Mouse (Mus musculus) CD4-positive naive resting alpha-beta T cell, adult 76 days (primary cell): ENCODE data around the gene Uqcc2. TPM values are rescaled to one million over a fixed set of nuclear protein-coding genes. Genes with fewer than 3 reads are reported as not detected.

Experiments
- total RNA-seq: library from RNA; stranded (reverse); gene quantifications from one replicate; pipeline ENCODE4 v1.2.4, GENCODE M21; 2023

The Uqcc2 gene
- 33.8 TPM for total RNA-seq

DNA sequence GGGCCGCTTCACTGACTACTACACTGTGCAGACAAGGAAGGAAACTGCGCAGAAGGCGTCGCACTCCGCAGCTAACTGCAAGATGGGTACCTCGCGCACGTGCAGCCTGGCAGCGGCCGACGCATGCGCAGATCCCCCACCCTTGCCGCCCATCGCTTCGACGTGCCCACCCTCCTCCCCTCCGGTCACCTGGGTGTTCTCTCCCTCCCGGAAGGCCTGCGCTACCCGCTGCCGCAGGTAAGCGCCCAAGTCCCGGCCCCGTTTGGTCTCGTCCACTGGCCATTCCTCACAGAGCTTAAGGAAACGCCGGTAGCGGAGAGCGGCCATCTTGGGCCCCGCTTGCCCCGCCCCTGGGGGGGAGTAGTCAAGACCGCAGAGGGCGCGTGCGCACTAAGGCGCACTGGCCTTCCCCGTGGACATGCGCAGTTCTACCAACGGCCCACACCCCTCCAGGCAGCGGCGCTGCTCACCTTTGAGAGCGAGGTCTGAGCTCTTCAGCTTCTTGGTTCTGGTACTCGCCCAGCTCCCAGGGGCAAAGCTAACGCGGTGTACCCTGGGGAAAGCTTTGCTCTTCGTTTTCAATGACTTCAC is at the start of gene Uqcc2:
TSS of gene Uqcc2 (minus strand) at position 366 of the 591 bp plus-strand sequence.

DNA sequence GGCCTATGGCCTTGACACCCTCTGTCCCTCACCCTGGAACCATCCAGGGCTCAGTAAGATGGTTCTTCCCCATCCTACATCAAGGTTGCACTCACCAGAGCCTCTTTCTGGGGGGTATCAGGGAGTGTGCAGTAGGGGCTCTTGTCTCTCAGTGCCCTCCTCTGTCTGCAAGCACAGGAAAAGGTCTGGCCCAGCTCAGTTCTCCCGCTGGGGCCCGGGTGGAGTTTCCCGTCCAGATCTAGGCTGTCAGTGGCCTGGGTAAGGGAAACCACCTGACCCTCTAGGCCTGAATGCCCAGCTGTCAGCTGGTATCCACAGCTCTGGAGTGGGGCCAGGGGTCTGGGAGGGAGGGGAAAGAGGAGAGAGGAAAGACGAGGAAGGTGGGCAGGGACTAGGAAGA is 33.8 kb upstream of the Uqcc2 start, which contains the start of gene Ip6k3:
TSS of gene Ip6k3 (minus strand) at position 251 of the 400 bp plus-strand sequence.

Other genes with a start within 250 kb of the Uqcc2 start
- 7.8 TPM for gene Kifc5b, start 216.8 kb downstream of the Uqcc2 start, total RNA-seq
- gene Phf1, start 200.9 kb downstream of the Uqcc2 start, total RNA-seq: 142 TPM
- gene Cuta, start 194.3 kb downstream of the Uqcc2 start, total RNA-seq: 69.5 TPM
- gene Syngap1, start 192.7 kb downstream of the Uqcc2 start, total RNA-seq: 1.7 TPM
- 19.6 TPM for gene Zbtb9, start 160.7 kb downstream of the Uqcc2 start, total RNA-seq
- gene Bak1, start 104.9 kb downstream of the Uqcc2 start, total RNA-seq: 27.3 TPM
- 104 TPM for gene Itpr3, start 76.6 kb downstream of the Uqcc2 start, total RNA-seq
- gene Ip6k3, start 33.9 kb upstream of the Uqcc2 start, total RNA-seq: not detected
- gene Lemd2, start 70.6 kb upstream of the Uqcc2 start, total RNA-seq: 70.0 TPM